Mouse (Mus musculus) granulocyte monocyte progenitor cell, adult 5-6 weeks (primary cell): ENCODE results near the gene Sp7. TPM values are rescaled to one million over a fixed set of nuclear protein-coding genes. Genes with fewer than 3 reads are reported as not detected.
"Not testable (repeated sequence)": the region's sequence is repeated elsewhere in the genome, so short reads cannot be mapped to it uniquely, and the experiment has no call there.

Experiments used
- ATAC-seq: replicated peaks from 2 replicates; pipeline ENCODE4 v1.8.0; 2016; ENCODE audit warnings: mild to moderate bottlenecking, moderate TSS enrichment, inconsistent platforms; ENCODE audit not compliant: poor library complexity, severe bottlenecking
- total RNA-seq, 2 experiments: library from RNA; stranded (forward) in 1 of 2; stranded (reverse) in 1 of 2; fragments of 200-712, 200-1000 nt in 1 of 2; fragments of >200 nt in 1 of 2; fragmentation: Nextera tagmentation in 1 of 2; gene quantifications; 2 replicates each; pipeline ENCODE4 v1.2.3; 2014 to 2017

Sp7 gene
- total RNA-seq, 2 experiments from 2014 or later: not detected

GRCm38 (mm10) chr15:102350138-102350941 lies 16.6 kb downstream of the Sp7 start, which contains the start of gene Aaas:
Gene Aaas (minus strand): TSS chr15:102350771.
- peak; percentile 95 for ATAC-seq

GRCm38 (mm10) chr15:102346444-102346843 lies 20.5 kb downstream of the Sp7 start:
- no peak for ATAC-seq

GRCm38 (mm10) chr15:102344490-102344889 lies 22.5 kb downstream of the Sp7 start:
- no peak for ATAC-seq

GRCm38 (mm10) chr15:102341580-102341979 lies 25.4 kb downstream of the Sp7 start:
- peak; percentile 74 for ATAC-seq

GRCm38 (mm10) chr15:102339612-102340011 lies 27.4 kb downstream of the Sp7 start:
- ATAC-seq: no peak

- no peak for ATAC-seq
These were observed 30.0 kb downstream of the Sp7 start for GRCm38 (mm10) chr15:102336946-102337345.

- ATAC-seq: not testable (repeated sequence)
These were observed 31.1 kb downstream of the Sp7 start for GRCm38 (mm10) chr15:102335925-102336324.

GRCm38 (mm10) chr15:102335254-102335653 lies 31.7 kb downstream of the Sp7 start:
- ATAC-seq: no peak

GRCm38 (mm10) chr15:102331610-102332015 lies 35.4 kb downstream of the Sp7 start, which contains the start of gene Myg1:
Gene Myg1 (plus strand): TSS chr15:102331709.
- ATAC-seq: peak; percentile 96

- no peak for ATAC-seq
These were observed 40.1 kb downstream of the Sp7 start for GRCm38 (mm10) chr15:102326892-102327291.

GRCm38 (mm10) chr15:102326022-102326576 lies 40.9 kb downstream of the Sp7 start, which contains the start of gene Pfdn5:
Gene Pfdn5 (plus strand): TSS chr15:102326116.
- ATAC-seq: peak; percentile 98

GRCm38 (mm10) chr15:102324654-102325473 lies 42.1 kb downstream of the Sp7 start:
- ATAC-seq: no peak

GRCm38 (mm10) chr15:102316263-102316662 lies 50.7 kb downstream of the Sp7 start:
- ATAC-seq: peak; percentile 78

- no peak for ATAC-seq
These were observed 51.7 kb downstream of the Sp7 start for GRCm38 (mm10) chr15:102315292-102315691.

- ATAC-seq: peak; percentile 88
These were observed 55.5 kb downstream of the Sp7 start for GRCm38 (mm10) chr15:102311489-102311888.

- ATAC-seq: no peak
These were observed 56.7 kb downstream of the Sp7 start for GRCm38 (mm10) chr15:102310074-102310845.

GRCm38 (mm10) chr15:102308717-102309116 lies 58.3 kb downstream of the Sp7 start:
- ATAC-seq: no peak
